Mouse (Mus musculus) limb, embryonic 12.5 days (tissue): Measurements from ENCODE around the gene Clic6. TPM values are rescaled to one million over a fixed set of nuclear protein-coding genes. Genes with fewer than 3 reads are reported as not detected.
A peak's percentile ranks its signal among the peaks of the same experiment; 100 is the strongest.

Source experiments
- ATAC-seq: fragments of 200-750 bp; cut with Nextera tagmentation; 2 replicates; pipeline ENCODE4 v1.8.0; 2017; ENCODE audit warnings: low read depth, moderate TSS enrichment; ENCODE audit not compliant: insufficient number of reproducible peaks, insufficient read depth, low FRiP score, low TSS enrichment
- H3K27ac ChIP-seq: fragments of 300-500 bp; sonication (generic); 2 replicates; pipeline ENCODE4 v1.5.1; 2016; ENCODE audit warnings: mild to moderate bottlenecking, moderate library complexity
- H3K27me3 ChIP-seq: fragments of 300-500 bp; sonication (generic); 2 replicates; pipeline ENCODE4 v1.6.1; 2016; ENCODE audit warnings: mild to moderate bottlenecking, moderate library complexity
- H3K36me3 ChIP-seq: fragments of 300-500 bp; sonication (generic); 2 replicates; pipeline ENCODE4 v1.6.1; 2016; ENCODE audit warnings: mild to moderate bottlenecking, moderate library complexity
- H3K4me1 ChIP-seq: fragments of 300-500 bp; sonication (generic); replicated peaks from 2 replicates; pipeline ENCODE4 v1.6.1; 2016
- H3K4me2 ChIP-seq: fragments of 300-500 bp; sonication (generic); 2 replicates; pipeline ENCODE4 v1.6.1; 2016; ENCODE audit warnings: mild to moderate bottlenecking, moderate library complexity
- H3K4me3 ChIP-seq: fragments of 300-500 bp; sonication (generic); replicated peaks from 2 replicates; pipeline ENCODE4 v1.5.1; 2016; ENCODE audit warnings: mild to moderate bottlenecking
- H3K9ac ChIP-seq: fragments of 300-500 bp; sonication (generic); replicated peaks from 2 replicates; pipeline ENCODE4 v1.6.1; 2016; ENCODE audit warnings: mild to moderate bottlenecking, moderate library complexity
- H3K9me3 ChIP-seq: fragments of 300-500 bp; sonication (generic); 2 replicates; pipeline ENCODE4 v1.6.1; 2016; ENCODE audit warnings: mild to moderate bottlenecking, moderate library complexity
- WGBS: fragments of 180-500 bp; shearing (Covaris S2); methylation state at CpG from one replicate; pipeline ENCODE4 v1.1.7; 2016; 5-methylcytosine and 5-hydroxymethylcytosine counted together
- polyA plus RNA-seq: library from polyadenylated mRNA; unstranded; fragments of >200 nt; fragmentation: Nextera tagmentation; extraction: Ambion mirVana; gene quantifications from 2 replicates; pipeline ENCODE4 v1.2.1, GENCODE M21; 2016

The Clic6 gene
- polyA plus RNA-seq, 1 experiment from 2014 or later, result 1.2 TPM

- ATAC-seq, result no peak
- H3K9me3 ChIP-seq, result peaks cover 6% of the 10 kb centered on the region; the same call in 1 of the 2 replicates
- WGBS, result 58% methylated on average over 10 of the region's 10 CpGs
- no peak overlapping the region for H3K9ac ChIP-seq
- H3K4me1 ChIP-seq, result peaks cover 16% of the 10 kb centered on the region
- H3K4me2 ChIP-seq, result no peak overlapping the region
- no peak overlapping the region for H3K27ac ChIP-seq
- H3K4me3 ChIP-seq, result no peak overlapping the region
- no peaks in the 10 kb centered on the region for H3K36me3 ChIP-seq
- H3K27me3 ChIP-seq, result peaks cover 30% of the 10 kb centered on the region; the same call in 1 of the 2 replicates
Observed at GRCm38 (mm10) chr16:92525919-92526318, 40.4 kb downstream of the Clic6 start.

- Histone ChIP-seq H3K9me3 (peaks cover 4% of the 10 kb centered on the region; the same call in 1 of the 2 replicates), H3K9ac (no peak overlapping the region), H3K4me3 (no peak overlapping the region), H3K4me2 (no peak overlapping the region), H3K27ac (no peak overlapping the region), H3K27me3 (no peaks in the 10 kb centered on the region), H3K36me3 (no peaks in the 10 kb centered on the region), H3K4me1 (0 out of 2 replicates have a peak, but pooled peaks cover 2% of the 10 kb centered on the region)
- 83% methylated on average over 2 of the region's 2 CpGs for WGBS
- no peak for ATAC-seq
Observed at GRCm38 (mm10) chr16:92535258-92535657, 49.7 kb downstream of the Clic6 start.

- Histone ChIP-seq H3K27me3 (no peaks in the 10 kb centered on the region), H3K4me3 (no peak overlapping the region), H3K9ac (no peak overlapping the region), H3K27ac (no peak overlapping the region), H3K36me3 (no peaks in the 10 kb centered on the region), H3K4me1 (0 out of 2 replicates have a peak, but pooled peaks cover 2% of the 10 kb centered on the region), H3K9me3 (no peaks in the 10 kb centered on the region), H3K4me2 (no peak overlapping the region)
- no peak for ATAC-seq
- WGBS, result 85% methylated on average over 6 of the region's 6 CpGs
Observed at GRCm38 (mm10) chr16:92538356-92538755, 52.8 kb downstream of the Clic6 start.

- Histone ChIP-seq H3K4me2 (no peak overlapping the region), H3K36me3 (no peaks in the 10 kb centered on the region), H3K9me3 (no peaks in the 10 kb centered on the region), H3K9ac (no peak overlapping the region), H3K27ac (no peak overlapping the region), H3K4me3 (no peak overlapping the region), H3K27me3 (no peaks in the 10 kb centered on the region), H3K4me1 (no peaks in the 10 kb centered on the region)
- whole genome bisulfite sequencing, result 35% methylated on average over 1 of the region's 1 CpGs
- ATAC-seq, result no peak
Observed at GRCm38 (mm10) chr16:92544264-92544663, 58.7 kb downstream of the Clic6 start.

- no peak for ATAC-seq
- no peaks in the 10 kb centered on the region for H3K36me3 ChIP-seq
- H3K27me3 ChIP-seq, result no peaks in the 10 kb centered on the region
- no peak overlapping the region for H3K27ac ChIP-seq
- peaks cover 13% of the 10 kb centered on the region; the same call in 1 of the 2 replicates for H3K4me1 ChIP-seq
- no peak overlapping the region for H3K4me3 ChIP-seq
- 94% methylated on average over 9 of the region's 9 CpGs for WGBS
- H3K9ac ChIP-seq, result no peak overlapping the region
- H3K9me3 ChIP-seq, result no peaks in the 10 kb centered on the region
- no peak overlapping the region for H3K4me2 ChIP-seq
Observed at GRCm38 (mm10) chr16:92548651-92549050, 63.1 kb downstream of the Clic6 start.

GRCm38 (mm10) chr16:92551266-92552105, 66.0 kb downstream of the Clic6 start:
- no peak overlapping the region for H3K27ac ChIP-seq
- ATAC-seq, result no peak
- WGBS, result 53% methylated on average over 13 of the region's 13 CpGs

GRCm38 (mm10) chr16:92552106-92552382, 66.5 kb downstream of the Clic6 start:
- Histone ChIP-seq H3K4me2 (no peak overlapping the region), H3K9ac (no peak overlapping the region), H3K4me1 (peaks cover 13% of the 10 kb centered on the region; the same call in 1 of the 2 replicates), H3K27me3 (0 out of 2 replicates have a peak, but pooled peaks cover 8% of the 10 kb centered on the region), H3K27ac (no peak overlapping the region), H3K36me3 (no peaks in the 10 kb centered on the region), H3K9me3 (no peaks in the 10 kb centered on the region), H3K4me3 (no peak overlapping the region)
- 44% methylated on average over 9 of the region's 9 CpGs for WGBS
- no peak for ATAC-seq

More at GRCm38 (mm10) chr16:92551266-92552105, 66.0 kb downstream of the Clic6 start:
- Histone ChIP-seq H3K4me2 (no peak overlapping the region), H3K9me3 (no peaks in the 10 kb centered on the region), H3K36me3 (no peaks in the 10 kb centered on the region), H3K9ac (no peak overlapping the region), H3K27me3 (0 out of 2 replicates have a peak, but pooled peaks cover 8% of the 10 kb centered on the region), H3K4me3 (no peak overlapping the region), H3K4me1 (peaks cover 13% of the 10 kb centered on the region; the same call in 1 of the 2 replicates)

- H3K36me3 ChIP-seq, result no peaks in the 10 kb centered on the region
- no peak for ATAC-seq
- H3K9me3 ChIP-seq, result no peaks in the 10 kb centered on the region
- peaks cover 13% of the 10 kb centered on the region; the same call in 1 of the 2 replicates for H3K4me1 ChIP-seq
- H3K27me3 ChIP-seq, result 0 out of 2 replicates have a peak, but pooled peaks cover 8% of the 10 kb centered on the region
- no peak overlapping the region for H3K27ac ChIP-seq
- H3K9ac ChIP-seq, result no peak overlapping the region
- no peak overlapping the region for H3K4me2 ChIP-seq
- no peak overlapping the region for H3K4me3 ChIP-seq
- WGBS, result 55% methylated on average over 11 of the region's 11 CpGs
Observed at GRCm38 (mm10) chr16:92552858-92553257, 67.3 kb downstream of the Clic6 start.

- no peaks in the 10 kb centered on the region for H3K9me3 ChIP-seq
- 84% methylated on average over 1 of the region's 1 CpGs for WGBS
- no peak for ATAC-seq
Observed at GRCm38 (mm10) chr16:92555051-92555450, 69.5 kb downstream of the Clic6 start.

GRCm38 (mm10) chr16:92565291-92565690, 79.8 kb downstream of the Clic6 start:
- no peak for ATAC-seq
- Histone ChIP-seq H3K4me3 (no peak overlapping the region), H3K36me3 (no peaks in the 10 kb centered on the region), H3K27me3 (peaks cover 27% of the 10 kb centered on the region), H3K27ac (no peak overlapping the region), H3K9ac (no peak overlapping the region), H3K4me1 (peaks cover 11% of the 10 kb centered on the region), H3K9me3 (no peaks in the 10 kb centered on the region), H3K4me2 (no peak overlapping the region; the same call in 1 of the 2 replicates)
- 73% methylated on average over 11 of the region's 11 CpGs for WGBS

More at GRCm38 (mm10) chr16:92555051-92555450, 69.5 kb downstream of the Clic6 start:
- no peaks in the 10 kb centered on the region for H3K36me3 ChIP-seq
- H3K4me3 ChIP-seq, result no peak overlapping the region
- no peak overlapping the region for H3K9ac ChIP-seq
- H3K27me3 ChIP-seq, result 0 out of 2 replicates have a peak, but pooled peaks cover 8% of the 10 kb centered on the region
- H3K27ac ChIP-seq, result no peak overlapping the region
- H3K4me1 ChIP-seq, result peaks cover 13% of the 10 kb centered on the region; the same call in 1 of the 2 replicates
- H3K4me2 ChIP-seq, result no peak overlapping the region

- H3K27me3 ChIP-seq, result peaks cover 27% of the 10 kb centered on the region
- no peak overlapping the region for H3K9ac ChIP-seq
- H3K9me3 ChIP-seq, result no peaks in the 10 kb centered on the region
- no peaks in the 10 kb centered on the region for H3K36me3 ChIP-seq
- no peak overlapping the region; the same call in 1 of the 2 replicates for H3K4me2 ChIP-seq
- WGBS, result 0% methylated on average over 6 of the region's 6 CpGs
- ATAC-seq, result 0 out of 2 replicates have a peak, but pooled peaks have one; percentile 47
- no peak overlapping the region for H3K27ac ChIP-seq
- no peak overlapping the region for H3K4me3 ChIP-seq
- H3K4me1 ChIP-seq, result peaks cover 11% of the 10 kb centered on the region
Observed at GRCm38 (mm10) chr16:92565708-92566107, 80.2 kb downstream of the Clic6 start.
